ENCODE assay signal across 13 mouse cellular contexts in genomic region chr7:83965181-83965580, GRCm38 (mm10).
"Had no signal": no experiment of that assay in that cellular context is flagged by ENCODE, and none has a peak within 500 bp of the region (broad histone marks: within the 10 kb centered on the region; RNA-seq: fewer than 3 reads in every experiment).

No protein-coding gene starts in this region.

- H3K27ac ChIP-seq: intestine, embryonic 15.5 days; kidney, postnatal 0 days; limb, embryonic 15.5 days; liver, embryonic 13.5 days; midbrain, embryonic 12.5 days; neural tube, embryonic 13.5 days; stomach, embryonic 15.5 days had no signal

- H3K4me2 ChIP-seq: intestine, embryonic 15.5 days; limb, embryonic 15.5 days; liver, embryonic 13.5 days; midbrain, embryonic 12.5 days; neural tube, embryonic 13.5 days; stomach, embryonic 15.5 days had no signal

- DNase-seq: liver, embryonic 13.5 days; lung, adult 18-20 months; retina, postnatal 1 day; right cerebral cortex, postnatal 4 days; thymus, adult 2 months; thymus, postnatal 36 days had no signal

- H3K36me3 ChIP-seq: intestine, embryonic 15.5 days; limb, embryonic 15.5 days; liver, embryonic 13.5 days; midbrain, embryonic 12.5 days; neural tube, embryonic 13.5 days; stomach, embryonic 15.5 days had no signal

- H3K9ac ChIP-seq: intestine, embryonic 15.5 days; limb, embryonic 15.5 days; liver, embryonic 13.5 days; midbrain, embryonic 12.5 days; neural tube, embryonic 13.5 days; stomach, embryonic 15.5 days had no signal

- ATAC-seq: intestine, embryonic 15.5 days; midbrain, embryonic 16.5 days had no signal

- H3K9me3 ChIP-seq: intestine, embryonic 15.5 days; limb, embryonic 15.5 days; liver, embryonic 13.5 days; midbrain, embryonic 12.5 days; neural tube, embryonic 13.5 days; stomach, embryonic 15.5 days had no signal

- H3K27me3 ChIP-seq: intestine, embryonic 15.5 days; limb, embryonic 15.5 days; liver, embryonic 13.5 days; midbrain, embryonic 12.5 days; neural tube, embryonic 13.5 days; stomach, embryonic 15.5 days had no signal

- H3K4me3 ChIP-seq: intestine, embryonic 15.5 days; limb, embryonic 15.5 days; liver, embryonic 13.5 days; midbrain, embryonic 12.5 days; neural tube, embryonic 13.5 days; stomach, embryonic 15.5 days had no signal

- H3K4me1 ChIP-seq: intestine, embryonic 15.5 days; limb, embryonic 15.5 days; liver, embryonic 13.5 days; midbrain, embryonic 12.5 days; neural tube, embryonic 13.5 days; stomach, embryonic 15.5 days had no signal
